Mouse (Mus musculus): ENCODE data around the gene Cxcl16. TPM values are rescaled to one million over a fixed set of nuclear protein-coding genes. Genes with fewer than 3 reads are reported as not detected.

Gene Cxcl16
- polyA plus RNA-seq, 1 experiment from 2014 or later, result 17.6 TPM

GRCm38 (mm10) chr11:70409594-70410296 is 50.0 kb downstream of the Cxcl16 start, which contains the start of gene Pelp1:
Gene Pelp1, minus strand, starts transcription at chr11:70410031.
- Histone ChIP-seq H3K4me2 (ENCODE audit: low read length) (peak within 1 kb of the TSS; percentile 85), H3K4me3 (replicated peaks; ENCODE audit: low read depth, low read length) (peak within 1 kb of the TSS; percentile 78), H3K9me3 (replicated peaks; ENCODE audit: low read length) (no peaks in the 10 kb centered on the region), H3K27me3 (ENCODE audit: insufficient read depth, low read length) (no peaks in the 10 kb centered on the region), H3K36me3 (ENCODE audit: insufficient read depth, low read length) (peaks cover 7% of the 10 kb centered on the region; the same call in 1 of the 2 replicates), H3K9ac (ENCODE audit: low read depth, low read length) (peak within 1 kb of the TSS; percentile 94), H3K27ac (peak within 1 kb of the TSS; percentile 82), H3K4me1 (replicated peaks; ENCODE audit: insufficient read depth, low read length) (peaks cover 7% of the 10 kb centered on the region)
- under 1% methylated on average over 59 of the region's 59 CpGs for WGBS
- DNase-seq (ENCODE audit: low spot score) (peak; percentile 95), ATAC-seq (replicated peaks; ENCODE audit: low FRiP score, low read depth) (peak; percentile 87)
- no peak for TF ChIP-seq CTCF (IDR thresholded peaks at IDR 0.05; ENCODE audit: low read depth)

Small RNAs within 50 kb of the gene (microRNA-seq; reads per million reads assigned to microRNA genes)
- not detected for gene Mir7115

Other genes starting within 250 kb of the Cxcl16 start
- 11.2 and 12.6 TPM in 2 replicates for gene Slc16a11, start 247.2 kb downstream of the Cxcl16 start, polyA plus RNA-seq (2015; fragmentation: Nextera tagmentation; extraction: Ambion mirVana)
- 20.6 and 21.4 TPM in 2 replicates for gene Slc16a13, start 238.9 kb downstream of the Cxcl16 start, polyA plus RNA-seq (2015; fragmentation: Nextera tagmentation; extraction: Ambion mirVana)
- 22.0 TPM in 2 replicates for gene Bcl6b, start 230.2 kb downstream of the Cxcl16 start, polyA plus RNA-seq (2015; fragmentation: Nextera tagmentation; extraction: Ambion mirVana)
- 147 and 150 TPM in 2 replicates for gene 0610010K14Rik, start 222.1 kb downstream of the Cxcl16 start, polyA plus RNA-seq (2015; fragmentation: Nextera tagmentation; extraction: Ambion mirVana)
- 15.6 and 15.9 TPM in 2 replicates for gene Gm21988, start 220.2 kb downstream of the Cxcl16 start, polyA plus RNA-seq (2015; fragmentation: Nextera tagmentation; extraction: Ambion mirVana)
- 455 and 492 TPM in 2 replicates for gene Rnasek, start 220.1 kb downstream of the Cxcl16 start, polyA plus RNA-seq (2015; fragmentation: Nextera tagmentation; extraction: Ambion mirVana)
- gene Alox12, start 204.6 kb downstream of the Cxcl16 start, polyA plus RNA-seq (2015; fragmentation: Nextera tagmentation; extraction: Ambion mirVana), result 3.8 and 4.0 TPM in 2 replicates
- 0.10 and 0.16 TPM in 2 replicates for gene Alox12e, start 137.4 kb downstream of the Cxcl16 start, polyA plus RNA-seq (2015; fragmentation: Nextera tagmentation; extraction: Ambion mirVana)
- gene Alox15, start 108.0 kb downstream of the Cxcl16 start, polyA plus RNA-seq (2015; fragmentation: Nextera tagmentation; extraction: Ambion mirVana), result 2.3 and 2.4 TPM in 2 replicates
- gene Pelp1, start 50.0 kb downstream of the Cxcl16 start, polyA plus RNA-seq (2015; fragmentation: Nextera tagmentation; extraction: Ambion mirVana), result 18.8 and 20.2 TPM in 2 replicates
- 12.0 and 13.5 TPM in 2 replicates for gene Arrb2, start 27.3 kb downstream of the Cxcl16 start, polyA plus RNA-seq (2015; fragmentation: Nextera tagmentation; extraction: Ambion mirVana)
- 33.5 and 38.3 TPM in 2 replicates for gene Med11, start 8.1 kb downstream of the Cxcl16 start, polyA plus RNA-seq (2015; fragmentation: Nextera tagmentation; extraction: Ambion mirVana)
- gene Zmynd15, start 551 bp downstream of the Cxcl16 start, polyA plus RNA-seq (2015; fragmentation: Nextera tagmentation; extraction: Ambion mirVana), result 0.82 and 1.5 TPM in 2 replicates
- gene Tm4sf5, start 45.3 kb upstream of the Cxcl16 start, polyA plus RNA-seq (2015; fragmentation: Nextera tagmentation; extraction: Ambion mirVana), result 0.84 and 1.5 TPM in 2 replicates
- 0.57 and 0.66 TPM in 2 replicates for gene Vmo1, start 54.6 kb upstream of the Cxcl16 start, polyA plus RNA-seq (2015; fragmentation: Nextera tagmentation; extraction: Ambion mirVana)
- 0.56 and 0.87 TPM in 2 replicates for gene Gltpd2, start 59.2 kb upstream of the Cxcl16 start, polyA plus RNA-seq (2015; fragmentation: Nextera tagmentation; extraction: Ambion mirVana)
- 686 and 703 TPM in 2 replicates for gene Psmb6, start 65.4 kb upstream of the Cxcl16 start, polyA plus RNA-seq (2015; fragmentation: Nextera tagmentation; extraction: Ambion mirVana)
- not detected in 2 replicates for gene Gm40193, start 73.0 kb upstream of the Cxcl16 start, polyA plus RNA-seq (2015; fragmentation: Nextera tagmentation; extraction: Ambion mirVana)
- 6.7 and 7.2 TPM in 2 replicates for gene Pld2, start 80.1 kb upstream of the Cxcl16 start, polyA plus RNA-seq (2015; fragmentation: Nextera tagmentation; extraction: Ambion mirVana)
- gene Mink1, start 102.9 kb upstream of the Cxcl16 start, polyA plus RNA-seq (2015; fragmentation: Nextera tagmentation; extraction: Ambion mirVana), result 11.5 and 12.1 TPM in 2 replicates
- not detected in 2 replicates for gene 4930544D05Rik, start 155.9 kb upstream of the Cxcl16 start, polyA plus RNA-seq (2015; fragmentation: Nextera tagmentation; extraction: Ambion mirVana)
- gene Chrne, start 159.2 kb upstream of the Cxcl16 start, polyA plus RNA-seq (2015; fragmentation: Nextera tagmentation; extraction: Ambion mirVana), result 0.25 and 0.29 TPM in 2 replicates
- 0.16 and 0.19 TPM in 2 replicates for gene Gp1ba, start 179.1 kb upstream of the Cxcl16 start, polyA plus RNA-seq (2015; fragmentation: Nextera tagmentation; extraction: Ambion mirVana)
- gene Rnf167, start 187.3 kb upstream of the Cxcl16 start, polyA plus RNA-seq (2015; fragmentation: Nextera tagmentation; extraction: Ambion mirVana), result 109 and 113 TPM in 2 replicates
- 227 and 239 TPM in 2 replicates for gene Slc25a11, start 187.5 kb upstream of the Cxcl16 start, polyA plus RNA-seq (2015; fragmentation: Nextera tagmentation; extraction: Ambion mirVana)
- gene Pfn1, start 194.7 kb upstream of the Cxcl16 start, polyA plus RNA-seq (2015; fragmentation: Nextera tagmentation; extraction: Ambion mirVana), result 1,513 and 1,569 TPM in 2 replicates
- 9.7 and 10.0 TPM in 2 replicates for gene Eno3, start 197.2 kb upstream of the Cxcl16 start, polyA plus RNA-seq (2015; fragmentation: Nextera tagmentation; extraction: Ambion mirVana)
- gene Spag7, start 209.4 kb upstream of the Cxcl16 start, polyA plus RNA-seq (2015; fragmentation: Nextera tagmentation; extraction: Ambion mirVana), result 91.5 and 102 TPM in 2 replicates
- gene Camta2, start 228.1 kb upstream of the Cxcl16 start, polyA plus RNA-seq (2015; fragmentation: Nextera tagmentation; extraction: Ambion mirVana), result 9.2 and 9.4 TPM in 2 replicates
- 2.3 and 3.0 TPM in 2 replicates for gene Inca1, start 240.2 kb upstream of the Cxcl16 start, polyA plus RNA-seq (2015; fragmentation: Nextera tagmentation; extraction: Ambion mirVana)
- 3.5 and 3.6 TPM in 2 replicates for gene Kif1c, start 240.6 kb upstream of the Cxcl16 start, polyA plus RNA-seq (2015; fragmentation: Nextera tagmentation; extraction: Ambion mirVana)

Measured in kidney, postnatal 0 days (tissue).